Mouse (Mus musculus): ENCODE data around the gene Bsx. TPM values are rescaled to one million over a fixed set of nuclear protein-coding genes. Genes with fewer than 3 reads are reported as not detected.

The Bsx gene
- polyA plus RNA-seq (2017; shearing (Covaris generic)), result not detected

DNA sequence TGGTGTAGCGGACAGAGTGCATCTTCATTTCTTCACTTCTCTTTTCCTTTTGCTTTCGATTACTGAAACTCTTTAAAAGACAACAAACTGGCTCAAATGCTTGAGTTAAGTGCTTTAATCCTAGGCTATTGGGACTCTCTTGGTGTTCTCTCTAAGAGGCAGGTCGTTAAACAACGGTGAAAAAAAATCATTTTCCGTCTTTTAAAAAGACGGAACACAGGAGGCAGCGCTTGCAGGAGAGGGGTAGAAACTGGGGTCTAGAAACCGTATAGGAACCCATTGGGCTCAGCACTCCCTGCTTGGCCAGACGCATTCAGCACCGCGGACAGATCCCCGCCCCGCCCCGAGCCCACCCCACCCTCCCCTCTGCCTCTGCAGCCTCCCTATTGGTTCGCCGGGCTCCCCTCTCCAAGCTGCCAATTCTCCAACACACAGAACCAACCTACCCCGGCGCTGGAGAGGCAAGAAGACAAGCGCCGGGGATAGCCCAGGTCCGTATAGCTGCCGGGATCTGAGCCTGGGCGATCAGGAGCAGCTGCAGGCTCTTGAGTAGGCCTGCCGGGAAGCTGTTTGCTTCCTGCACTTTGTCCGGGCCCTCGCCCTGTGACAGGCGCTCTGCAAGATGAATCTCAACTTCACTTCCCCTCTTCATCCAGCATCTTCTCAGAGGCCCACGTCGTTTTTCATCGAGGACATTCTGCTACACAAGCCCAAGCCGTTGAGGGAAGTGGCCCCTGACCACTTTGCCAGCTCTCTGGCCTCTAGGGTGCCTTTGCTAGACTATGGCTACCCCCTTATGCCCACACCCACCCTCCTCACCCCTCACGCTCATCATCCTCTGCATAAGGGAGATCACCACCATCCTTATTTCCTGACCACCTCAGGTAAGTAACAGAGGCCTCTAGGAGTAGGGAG, at the start of gene Bsx:
Gene Bsx (plus strand): TSS at position 572 of the 915 bp plus-strand sequence.

Other genes starting within 250 kb of the Bsx start
- not detected for gene Gm21915, start 203.5 kb upstream of the Bsx start, polyA plus RNA-seq (2017; shearing (Covaris generic))
- 0.07 TPM for gene Clmp, start 188.2 kb upstream of the Bsx start, polyA plus RNA-seq (2017; shearing (Covaris generic))
- gene Hspa8, start 73.1 kb upstream of the Bsx start, polyA plus RNA-seq (2017; shearing (Covaris generic)), result 2,673 TPM
- not detected for gene Jhy, start 90.0 kb downstream of the Bsx start, polyA plus RNA-seq (2017; shearing (Covaris generic))
- gene Crtam, start 130.5 kb downstream of the Bsx start, polyA plus RNA-seq (2017; shearing (Covaris generic)), result 3.1 TPM

Data from inflammation-experienced regulatory T-cells, adult 16 weeks (primary cell).